Mouse (Mus musculus) urinary bladder, postnatal 36 days (tissue): ENCODE measurements around the gene Tpcn2.
A peak's percentile ranks its signal among the peaks of the same experiment; 100 is the strongest.

Source experiments
- DNase-seq, 2 experiments: peaks; one replicate each; pipeline ENCODE4 v3.0.0; 2022; ENCODE audit warnings: low spot score in 2 of 2, mixed read lengths in 1 of 2

The Tpcn2 gene

DNA sequence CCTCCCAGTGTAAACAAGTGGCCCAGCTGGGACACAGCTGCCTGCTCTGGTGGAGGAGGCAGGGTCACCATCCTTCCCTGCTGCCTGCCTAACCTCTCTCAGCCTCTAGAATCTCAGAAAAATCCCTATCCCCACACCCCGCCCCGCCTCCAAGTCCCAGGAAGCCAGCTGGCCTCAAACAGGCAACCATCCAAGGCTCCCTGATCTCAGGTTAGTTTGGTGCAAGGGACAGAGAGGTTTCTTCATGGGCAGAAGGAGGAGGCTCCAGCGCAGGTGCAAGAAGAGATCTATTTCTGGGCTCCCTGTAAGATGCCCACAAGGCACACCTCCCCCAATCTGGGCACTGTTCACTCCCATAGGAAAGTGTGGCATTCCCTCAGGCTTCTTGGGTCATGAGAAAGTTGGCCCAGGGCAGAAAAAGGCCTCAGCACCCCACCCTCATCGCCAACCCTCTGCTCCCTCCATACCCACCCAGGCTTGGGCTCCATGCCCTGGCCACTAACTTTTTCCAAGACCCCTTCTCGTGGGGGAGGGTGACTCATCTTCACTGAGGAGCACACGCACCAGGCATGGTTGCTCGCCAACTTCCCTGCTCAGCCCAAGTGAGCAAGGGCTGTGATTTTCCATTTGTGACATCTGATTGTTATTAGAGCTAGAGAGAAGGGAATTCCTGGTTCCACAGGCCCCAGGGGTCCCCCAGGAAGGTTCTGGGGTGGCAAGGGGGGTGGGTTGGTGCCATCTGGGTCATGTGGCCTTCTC lies 15.9 kb upstream of the Tpcn2 start:
- DNase-seq: peak in 1 of 2 experiments; percentile 39

DNA sequence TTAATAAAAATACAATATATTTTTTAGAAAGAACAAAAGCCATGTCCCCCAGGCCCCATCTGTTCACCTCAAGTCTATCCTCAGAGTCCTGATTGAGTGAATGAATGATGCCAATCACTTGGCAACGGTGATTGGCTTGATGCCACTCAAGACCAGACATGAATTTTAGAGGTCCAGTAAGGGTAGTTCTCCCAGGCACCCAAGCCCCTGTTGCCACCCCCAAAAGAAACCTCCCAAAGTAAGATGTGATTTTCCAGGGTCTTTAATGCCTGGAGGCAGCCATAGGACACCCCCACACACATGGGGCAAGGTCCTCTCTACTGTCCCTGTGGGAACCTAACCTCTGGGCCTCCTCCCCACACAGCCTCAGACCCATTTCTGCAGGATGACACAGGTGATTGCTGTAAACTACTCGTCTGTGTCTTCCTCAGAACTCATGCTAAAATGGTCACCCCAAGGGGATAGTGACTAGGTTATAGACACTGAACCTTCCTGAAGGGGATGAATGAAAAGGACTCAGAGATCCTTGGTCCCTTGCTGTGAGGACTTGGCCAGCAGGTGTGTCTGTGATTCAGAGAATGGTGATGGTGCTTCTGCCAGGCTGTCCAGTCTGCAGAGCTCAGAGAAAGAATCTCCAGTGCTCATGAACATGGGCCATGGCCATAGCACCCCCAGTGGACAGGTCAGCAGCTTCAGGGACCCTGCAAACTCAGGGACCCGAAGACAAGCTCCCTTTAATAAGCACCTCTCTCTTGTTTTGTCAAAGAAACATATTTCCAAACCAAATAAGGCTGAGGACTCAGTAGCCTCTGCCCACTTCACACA lies 15.1 kb upstream of the Tpcn2 start:
- no peak for DNase-seq

DNA sequence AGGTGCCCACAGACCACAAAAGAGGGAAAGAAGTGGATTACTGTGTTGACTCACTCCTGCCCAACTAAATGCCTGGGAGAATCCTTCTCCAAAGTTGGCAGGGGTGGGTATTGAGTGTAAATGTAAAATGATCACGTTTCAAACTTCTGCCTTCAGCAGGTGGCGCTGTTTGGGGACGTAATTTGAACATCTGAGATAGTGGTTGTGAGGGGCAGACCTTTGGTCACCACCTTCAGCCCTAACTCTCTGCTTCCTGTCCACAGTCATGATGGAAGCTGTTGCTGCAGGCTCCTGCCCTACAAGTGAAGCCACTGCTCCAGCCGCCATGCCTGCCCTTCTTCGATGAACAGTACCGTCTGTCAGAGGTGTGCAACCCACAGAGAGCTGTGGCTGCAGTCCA lies 10.0 kb upstream of the Tpcn2 start:
- DNase-seq: no peak

DNA sequence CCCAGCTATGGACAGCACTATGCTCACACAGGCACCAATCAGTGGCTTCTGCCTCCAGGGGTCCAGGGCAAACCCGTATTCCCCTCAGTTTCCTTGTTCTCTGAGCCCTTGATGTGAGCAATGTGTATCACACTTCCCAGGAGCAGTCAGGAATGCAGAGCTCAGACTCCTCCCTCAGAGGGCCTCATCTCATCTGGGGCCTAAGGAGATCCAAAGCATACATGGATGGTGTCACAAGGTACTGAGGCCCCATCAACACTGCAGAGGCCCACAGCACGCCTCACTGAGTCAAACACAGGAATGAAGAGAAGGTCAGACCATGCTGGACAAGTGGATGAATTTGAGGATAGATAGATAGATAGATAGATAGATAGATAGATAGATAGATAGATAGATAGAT lies 8.9 kb upstream of the Tpcn2 start:
- no peak for DNase-seq

DNA sequence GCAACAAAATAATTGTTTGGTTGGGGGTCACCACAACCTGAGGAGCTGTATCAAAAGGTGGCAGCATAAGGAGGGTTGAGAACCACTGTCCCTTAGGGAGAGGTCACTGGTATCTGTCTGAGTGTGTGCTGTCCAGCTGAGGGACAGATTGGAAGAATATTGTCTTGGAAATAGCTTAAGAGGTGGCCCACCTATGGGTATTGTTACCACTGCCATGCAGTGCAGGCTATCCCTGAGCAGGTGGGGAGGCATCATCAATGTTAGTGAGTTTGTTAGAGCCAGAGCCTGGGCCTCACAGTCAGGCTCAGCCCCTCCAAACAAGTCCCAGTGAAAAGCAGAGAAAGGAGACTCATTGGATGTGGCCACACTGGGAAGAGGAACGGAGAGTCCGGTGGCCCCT lies 8.0 kb upstream of the Tpcn2 start:
- DNase-seq: no peak

DNA sequence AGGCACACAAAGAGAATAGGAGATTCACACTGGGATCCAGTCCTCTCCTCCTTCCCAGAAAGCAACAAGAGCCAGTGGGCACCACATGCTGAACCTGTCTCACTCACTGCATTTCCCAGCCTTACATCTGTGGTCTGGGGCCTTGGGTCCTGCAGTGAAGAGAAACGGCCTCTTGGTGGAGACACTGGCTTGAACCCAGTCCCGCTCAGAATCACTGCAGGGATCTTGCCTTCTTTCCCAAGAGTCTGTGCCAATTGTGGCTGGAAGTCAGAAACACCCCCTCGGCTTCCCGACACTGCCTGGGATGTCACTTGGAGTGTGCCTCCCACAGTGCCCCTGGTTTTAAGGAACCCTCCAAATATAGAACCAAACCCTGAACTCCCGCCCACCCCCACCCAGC lies 5.5 kb upstream of the Tpcn2 start:
- DNase-seq: no peak

DNA sequence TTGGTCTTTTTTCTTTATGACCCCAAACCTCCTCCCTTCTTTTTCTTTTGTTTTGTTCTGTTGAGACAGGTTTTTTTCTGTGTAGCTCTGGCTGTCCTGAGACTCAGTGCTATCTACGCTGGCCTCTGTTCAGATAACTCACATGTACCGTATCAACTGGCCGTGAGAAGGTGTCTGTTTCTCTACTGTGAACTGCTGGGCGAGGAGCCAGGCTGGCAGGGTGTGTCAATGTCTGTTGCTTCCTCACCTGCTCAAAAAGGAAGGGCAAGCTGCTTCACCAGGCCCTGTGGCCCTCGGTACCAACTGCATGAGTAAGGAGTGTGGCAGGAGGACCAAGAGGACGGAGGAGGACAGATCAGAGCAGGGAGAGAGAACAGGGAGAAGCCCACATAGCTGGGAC lies 3.6 kb upstream of the Tpcn2 start:
- no peak for DNase-seq

DNA sequence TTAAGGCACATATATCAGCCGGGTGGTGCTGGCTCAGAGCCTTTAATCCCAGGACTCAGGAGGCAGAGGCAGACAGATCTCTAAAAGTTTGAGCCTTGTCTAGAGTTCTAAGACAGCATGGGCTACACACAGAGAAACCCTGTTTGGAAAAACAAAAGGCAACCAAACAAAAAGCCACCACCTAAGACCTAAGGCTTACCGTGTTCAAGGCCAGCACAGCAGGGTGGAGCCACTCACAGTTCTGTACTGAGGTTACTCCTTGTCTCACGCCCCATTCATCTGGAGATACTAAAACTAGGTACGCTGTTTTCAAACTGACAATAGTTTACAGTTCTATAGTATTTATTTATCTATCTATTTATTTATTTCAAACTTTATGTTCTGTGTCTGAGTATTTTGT lies 1.7 kb upstream of the Tpcn2 start:
- no peak for DNase-seq

DNA sequence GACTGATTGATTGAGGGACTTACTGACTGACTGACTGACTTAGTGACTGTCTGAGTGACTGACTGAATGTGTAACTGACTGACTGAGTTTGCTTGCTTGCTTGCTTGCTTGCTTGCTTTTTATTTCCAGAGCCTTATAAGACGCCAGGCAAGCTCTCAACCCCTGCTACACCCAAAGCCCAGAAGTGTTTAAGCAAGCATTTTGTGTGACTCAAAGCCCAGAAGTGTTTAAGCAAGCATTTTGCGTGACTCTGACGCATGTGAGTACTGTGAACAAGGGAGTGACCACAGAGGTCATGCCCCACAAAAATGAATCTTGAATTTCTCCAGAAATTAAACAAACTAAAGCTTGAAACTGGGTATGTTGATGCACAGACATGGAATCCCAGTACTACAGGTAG lies 482 bp upstream of the Tpcn2 start:
- DNase-seq: no peak

DNA sequence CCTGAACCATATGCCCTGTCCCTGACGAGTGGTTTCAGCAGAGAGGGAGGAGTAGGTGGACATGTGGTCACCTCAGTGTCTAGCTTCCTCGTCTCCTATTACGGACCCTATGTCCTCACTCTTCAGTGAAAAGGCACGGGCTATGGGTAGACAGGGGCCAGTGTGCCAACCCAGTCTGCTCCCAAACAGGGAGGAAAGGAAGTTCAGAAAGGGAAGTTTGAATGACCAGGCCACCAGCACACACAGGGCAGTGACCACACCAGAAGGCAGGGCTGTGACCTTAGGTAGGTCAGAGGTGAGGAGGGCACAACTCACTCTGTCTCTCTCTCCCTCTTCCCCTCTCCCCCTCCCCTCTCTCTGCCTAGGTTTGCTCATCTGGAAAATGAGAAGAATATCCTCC lies 770 bp downstream of the Tpcn2 start:
- no peak for DNase-seq

DNA sequence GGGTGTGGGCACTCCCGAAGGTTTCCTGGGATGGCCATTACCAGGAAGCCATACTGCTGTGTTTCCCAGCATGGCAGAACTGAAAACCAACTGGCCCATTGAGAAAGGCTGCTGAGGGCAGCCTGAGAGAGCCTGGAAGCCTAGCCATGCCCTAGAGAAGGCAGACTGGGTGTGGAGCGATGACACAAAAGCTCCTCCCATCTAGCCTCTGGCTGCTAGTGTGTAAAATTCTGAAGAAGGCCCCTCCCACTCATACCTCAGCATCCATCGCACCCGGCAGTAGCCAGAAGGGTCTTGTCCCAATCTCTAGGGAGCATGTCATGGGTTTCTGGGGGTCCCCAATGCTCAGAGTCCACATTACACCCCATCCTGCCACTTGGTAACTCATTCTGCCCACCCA lies 2.4 kb downstream of the Tpcn2 start:
- DNase-seq: no peak

DNA sequence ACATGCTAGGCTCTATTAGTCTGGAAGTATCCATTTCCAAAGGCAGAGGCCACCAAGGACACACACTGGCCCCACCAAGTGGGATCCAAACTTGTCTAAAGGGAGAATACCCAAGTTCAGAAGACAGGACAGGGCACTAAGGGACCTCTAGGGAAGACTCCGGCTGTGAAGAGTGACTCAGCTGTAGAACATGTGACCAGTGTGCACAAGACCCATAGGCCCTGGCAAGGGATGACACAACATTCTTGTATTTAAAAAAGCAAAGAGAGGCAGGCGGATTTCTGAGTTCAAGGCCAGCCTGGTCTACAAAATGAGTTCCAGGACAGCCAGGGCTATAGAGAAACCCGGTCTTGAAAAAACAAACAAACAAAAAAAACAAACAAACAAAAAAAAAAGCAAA lies 8.3 kb downstream of the Tpcn2 start:
- DNase-seq: no peak

DNA sequence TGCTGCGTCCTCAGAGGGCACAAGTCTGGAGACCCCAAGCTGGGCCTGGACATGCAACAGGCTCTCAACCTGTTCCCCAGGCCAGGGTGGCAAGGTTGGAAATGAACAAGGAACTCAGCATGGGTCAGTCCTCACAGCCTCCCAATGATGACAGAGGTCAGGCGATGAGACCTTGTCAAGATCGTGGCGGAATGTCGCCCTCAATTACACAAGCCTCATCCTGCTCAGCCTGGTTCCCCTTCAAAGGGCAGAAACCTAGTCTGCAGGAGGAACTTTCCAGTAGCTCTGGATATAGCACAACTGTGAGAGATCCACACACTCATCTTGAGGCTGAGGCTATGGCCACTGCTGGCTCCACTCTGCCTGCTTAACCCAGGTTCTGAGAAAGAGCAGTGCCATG lies 12.9 kb downstream of the Tpcn2 start:
- no peak for DNase-seq

DNA sequence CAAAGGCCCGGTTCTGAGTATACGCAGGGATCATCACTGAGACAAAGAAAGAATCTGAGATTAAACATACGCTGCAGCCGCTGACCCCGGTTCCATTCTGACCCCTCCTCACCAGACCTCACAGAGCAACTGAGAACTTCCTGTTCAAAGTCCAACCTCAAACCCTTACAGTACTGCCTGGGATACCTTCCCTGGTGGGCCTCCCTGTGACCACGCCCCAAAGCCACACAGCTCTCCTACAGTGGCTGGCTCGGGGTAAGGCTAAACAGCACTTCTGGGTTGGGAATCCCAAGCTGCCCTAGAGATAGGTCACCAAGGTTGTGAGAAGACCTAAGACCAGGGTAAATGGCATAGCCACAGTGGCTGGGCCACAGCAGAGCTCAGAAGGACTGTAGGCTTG lies 14.9 kb downstream of the Tpcn2 start:
- no peak for DNase-seq

DNA sequence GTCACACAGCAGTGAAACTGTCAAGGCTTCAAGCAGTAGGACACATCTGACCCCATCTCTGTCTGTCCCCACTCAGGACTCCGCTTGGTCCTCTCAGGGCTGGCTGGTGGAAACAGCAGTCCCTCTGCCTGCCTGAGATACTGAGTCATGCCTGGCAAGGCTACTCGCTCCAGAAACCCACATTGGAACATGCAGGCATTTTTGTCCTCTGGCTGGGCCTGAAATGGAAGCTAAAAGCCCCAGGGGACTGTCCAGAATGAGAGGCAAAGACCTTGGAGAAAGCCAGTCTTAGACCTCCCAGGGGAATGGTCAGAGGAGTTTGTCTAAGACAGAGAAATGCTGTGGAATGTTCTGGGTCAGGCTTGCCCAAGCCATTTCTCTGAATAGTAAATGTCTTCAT lies 17.8 kb downstream of the Tpcn2 start:
- DNase-seq: peak in 1 of 2 experiments; percentile 54

DNA sequence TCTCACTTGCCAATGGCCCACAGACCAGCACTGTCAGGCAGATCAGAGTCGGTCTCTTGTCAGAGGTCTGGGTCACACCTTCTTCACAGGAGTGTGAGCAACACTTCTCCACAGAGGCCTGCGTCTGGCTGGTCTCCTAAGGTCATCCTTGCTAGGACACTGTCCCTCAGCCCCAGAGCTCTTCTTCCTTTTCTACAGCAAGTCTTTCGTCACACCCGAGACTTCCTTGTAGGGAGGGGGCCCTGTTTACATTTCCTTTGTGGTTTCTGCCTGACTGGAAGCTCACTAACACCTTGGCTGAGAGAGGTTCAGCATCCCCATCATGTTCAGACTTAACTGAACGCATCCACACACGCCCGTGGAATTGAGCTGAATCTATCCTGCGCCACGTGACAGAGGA lies 19.6 kb downstream of the Tpcn2 start:
- DNase-seq: no peak

DNA sequence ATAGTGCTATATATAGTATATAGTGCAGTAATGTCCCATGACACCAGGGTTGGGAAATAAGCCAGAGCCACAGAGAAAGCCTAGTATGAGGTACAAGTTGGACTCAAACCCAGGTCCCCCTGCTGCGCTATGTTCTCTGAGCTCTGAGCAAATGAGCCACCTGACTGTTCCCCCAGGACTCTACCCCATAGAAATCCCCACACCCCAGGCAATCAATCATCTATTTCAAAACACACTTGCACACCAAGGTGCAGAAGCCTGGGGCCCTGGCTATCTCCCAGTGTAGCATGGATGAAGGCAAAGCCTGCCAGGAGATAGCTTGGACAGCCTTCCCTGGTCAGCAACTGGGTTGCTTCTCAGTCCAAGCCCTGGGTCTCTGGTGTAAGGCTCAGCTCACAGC lies 27.7 kb downstream of the Tpcn2 start:
- no peak for DNase-seq

DNA sequence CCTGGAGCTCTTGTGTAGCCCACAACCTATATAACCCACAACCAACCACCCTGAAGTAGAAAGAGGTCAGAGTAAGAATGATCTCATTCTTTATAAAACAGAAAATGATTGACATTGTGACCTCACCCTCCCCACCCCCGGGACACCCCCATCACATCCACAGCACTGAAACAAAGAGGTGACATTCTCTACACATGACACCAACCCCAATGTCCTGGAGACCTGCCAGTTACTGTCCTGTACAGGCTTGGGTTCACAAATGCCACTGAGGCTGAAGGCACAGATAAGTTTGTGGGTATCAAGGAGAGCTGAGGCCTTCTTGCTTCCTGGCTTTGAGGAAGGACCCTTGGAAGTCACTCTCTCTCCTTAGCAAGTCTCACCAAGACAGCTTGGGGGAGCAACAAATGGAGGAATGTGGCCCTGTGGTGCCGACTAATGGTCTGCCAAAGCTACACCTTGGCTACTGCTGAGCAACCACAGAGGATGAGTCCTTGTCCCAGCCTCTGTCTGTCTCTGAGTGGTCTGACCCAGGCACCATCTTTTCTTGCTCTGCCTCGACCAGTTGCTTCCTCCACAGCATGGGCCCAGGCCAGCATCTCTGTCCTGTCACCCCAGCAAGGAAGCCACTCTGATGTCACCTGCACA lies 29.7 kb downstream of the Tpcn2 start:
- DNase-seq: no peak

DNA sequence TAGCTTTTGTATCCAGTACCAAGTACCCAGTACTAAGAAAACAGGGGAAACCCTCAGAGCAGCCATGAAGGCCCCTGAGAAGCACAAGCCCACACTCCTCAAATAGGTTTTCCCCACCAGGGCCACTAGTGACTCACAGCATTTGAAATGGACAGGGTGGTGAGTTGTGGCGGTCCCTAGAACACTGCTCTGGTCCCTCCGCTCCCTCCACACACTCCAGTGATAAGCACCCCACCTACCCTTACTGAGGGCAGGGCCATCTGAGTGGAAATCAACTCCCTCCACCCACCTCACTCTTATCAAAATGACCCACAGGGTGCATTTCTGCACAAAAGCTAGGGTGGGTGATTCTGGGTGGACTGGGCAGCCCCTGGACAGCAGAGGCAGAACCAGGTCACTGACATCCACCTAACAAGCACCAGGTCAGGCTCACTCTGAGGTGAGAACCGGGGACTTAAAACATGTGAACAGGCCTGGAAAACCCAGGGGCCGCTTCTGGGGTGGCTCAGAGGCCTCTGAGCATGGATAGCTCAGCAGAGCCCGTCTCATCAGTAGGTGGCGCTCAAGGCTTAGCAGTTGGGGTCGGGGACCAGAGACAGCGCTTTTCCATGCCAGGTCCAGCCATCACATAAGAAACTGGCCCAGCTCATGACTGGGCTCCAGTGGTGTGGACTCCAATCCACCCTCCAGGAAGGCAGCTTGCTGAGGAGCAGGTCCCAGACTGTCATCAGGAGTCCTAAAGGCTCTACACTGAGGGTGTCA lies 30.9 kb downstream of the Tpcn2 start:
- peak; percentile 72 to 76 for DNase-seq

DNA sequence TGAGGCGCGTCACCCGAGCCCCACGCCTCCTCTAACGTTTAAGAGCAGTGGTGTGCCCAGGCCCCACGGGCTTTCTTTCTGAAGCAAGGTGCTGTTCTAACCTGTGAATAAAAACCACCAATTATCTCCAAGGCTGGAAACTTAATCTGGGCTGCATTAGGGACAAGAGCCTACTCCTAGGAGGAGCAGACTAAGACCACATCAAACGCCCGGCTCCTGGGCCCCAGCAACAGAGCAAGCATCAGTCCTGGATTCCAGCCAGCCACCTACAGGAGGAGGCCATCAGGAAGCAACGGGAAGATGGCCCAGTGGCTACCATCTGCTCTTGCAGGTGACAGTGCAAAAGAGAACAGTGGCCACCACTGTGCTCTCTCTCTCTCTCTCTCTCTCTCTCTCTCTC lies 33.6 kb downstream of the Tpcn2 start:
- DNase-seq: no peak

DNA sequence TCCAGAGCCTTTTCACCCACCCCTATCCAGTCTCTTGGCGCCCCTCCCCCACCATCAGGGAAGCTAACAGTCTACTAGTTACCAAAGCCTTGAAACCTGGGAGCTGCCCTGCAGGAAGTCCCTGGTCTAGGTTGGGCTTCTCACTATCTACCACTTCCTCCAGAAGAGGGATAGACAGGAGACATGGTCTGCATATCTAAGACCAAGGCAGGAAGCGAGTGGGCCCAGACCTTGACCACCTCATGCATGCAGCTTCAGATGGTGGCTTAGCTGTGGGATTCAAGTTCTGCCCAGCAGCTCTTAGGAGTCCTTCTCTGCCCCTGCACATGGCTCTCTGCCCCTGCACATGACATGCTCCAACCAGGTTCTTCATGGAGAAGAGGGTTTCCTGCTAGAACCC lies 34.9 kb downstream of the Tpcn2 start:
- no peak for DNase-seq
